Mouse (Mus musculus) limb, embryonic 12.5 days (tissue): Measurements from ENCODE around the gene Pkmyt1. TPM values are rescaled to one million over a fixed set of nuclear protein-coding genes. Genes with fewer than 3 reads are reported as not detected.

Source experiments
- polyA plus RNA-seq: library from polyadenylated mRNA; unstranded; fragments of >200 nt; fragmentation: Nextera tagmentation; extraction: Ambion mirVana; gene quantifications from 2 replicates; pipeline ENCODE4 v1.2.1, GENCODE M21; 2016

Gene Pkmyt1
- polyA plus RNA-seq, 1 experiment from 2014 or later: 49.1 TPM

Other genes with a start within 250 kb of the Pkmyt1 start
- gene Vmn2r117, start 246.6 kb upstream of the Pkmyt1 start, polyA plus RNA-seq: not detected in 2 replicates
- gene Zfp213, start 162.1 kb upstream of the Pkmyt1 start, polyA plus RNA-seq: 24.7 and 26.6 TPM in 2 replicates
- gene Zfp13, start 126.8 kb upstream of the Pkmyt1 start, polyA plus RNA-seq: 22.0 and 25.5 TPM in 2 replicates
- 0.37 and 0.45 TPM in 2 replicates for gene Zscan10, start 125.5 kb upstream of the Pkmyt1 start, polyA plus RNA-seq
- 0.92 and 0.99 TPM in 2 replicates for gene Mmp25, start 81.1 kb upstream of the Pkmyt1 start, polyA plus RNA-seq
- 1.2 and 1.3 TPM in 2 replicates for gene Bicdl2, start 65.8 kb upstream of the Pkmyt1 start, polyA plus RNA-seq
- gene Hcfc1r1, start 52.7 kb upstream of the Pkmyt1 start, polyA plus RNA-seq: 48.6 and 51.7 TPM in 2 replicates
- 55.1 and 56.3 TPM in 2 replicates for gene Thoc6, start 52.5 kb upstream of the Pkmyt1 start, polyA plus RNA-seq
- gene Tnfrsf12a, start 48.9 kb upstream of the Pkmyt1 start, polyA plus RNA-seq: 5.7 and 7.6 TPM in 2 replicates
- gene Cldn6, start 47.1 kb upstream of the Pkmyt1 start, polyA plus RNA-seq: 19.9 and 22.7 TPM in 2 replicates
- gene Cldn9, start 42.3 kb upstream of the Pkmyt1 start, polyA plus RNA-seq: 5.6 and 6.4 TPM in 2 replicates
- 1.8 and 2.5 TPM in 2 replicates for gene 1520401A03Rik, start 3.6 kb upstream of the Pkmyt1 start, polyA plus RNA-seq
- gene Paqr4, start 14.5 kb downstream of the Pkmyt1 start, polyA plus RNA-seq: 11.6 and 13.6 TPM in 2 replicates
- gene Kremen2, start 19.5 kb downstream of the Pkmyt1 start, polyA plus RNA-seq: 30.0 and 34.8 TPM in 2 replicates
- 136 and 140 TPM in 2 replicates for gene Flywch1, start 45.3 kb downstream of the Pkmyt1 start, polyA plus RNA-seq
- gene Flywch2, start 59.7 kb downstream of the Pkmyt1 start, polyA plus RNA-seq: 71.0 and 76.7 TPM in 2 replicates
- gene Srrm2, start 64.2 kb downstream of the Pkmyt1 start, polyA plus RNA-seq: 639 and 703 TPM in 2 replicates
- gene Elob, start 102.8 kb downstream of the Pkmyt1 start, polyA plus RNA-seq: 1,179 and 1,231 TPM in 2 replicates
- gene Prss33, start 109.7 kb downstream of the Pkmyt1 start, polyA plus RNA-seq: not detected in 2 replicates
- not detected in 2 replicates for gene Prss32, start 117.5 kb downstream of the Pkmyt1 start, polyA plus RNA-seq
- 1.7 and 3.1 TPM in 2 replicates for gene Prss41, start 117.8 kb downstream of the Pkmyt1 start, polyA plus RNA-seq
- not detected in 2 replicates for gene Prss21, start 141.7 kb downstream of the Pkmyt1 start, polyA plus RNA-seq
- gene Dcpp1, start 154.5 kb downstream of the Pkmyt1 start, polyA plus RNA-seq: not detected in 2 replicates
- not detected in 2 replicates for gene Dcpp2, start 154.5 kb downstream of the Pkmyt1 start, polyA plus RNA-seq
- gene Dcpp3, start 191.1 kb downstream of the Pkmyt1 start, polyA plus RNA-seq: not detected in 2 replicates
- not detected in 2 replicates for gene Sbp, start 215.3 kb downstream of the Pkmyt1 start, polyA plus RNA-seq
- not detected in 2 replicates for gene Sbpl, start 228.9 kb downstream of the Pkmyt1 start, polyA plus RNA-seq